Mouse (Mus musculus) ES-E14 (cell line): ENCODE results near the gene Dtd1.

Source experiments
- CHD2 ChIP-seq: IDR thresholded peaks from 2 replicates; pipeline ENCODE4 v1.6.1; 2014; ENCODE audit warnings: mild to moderate bottlenecking, low read depth, low read length, inconsistent platforms
- HCFC1 ChIP-seq: IDR thresholded peaks from 2 replicates; pipeline ENCODE4 v1.6.1; 2012; ENCODE audit warnings: low read length, inconsistent platforms, borderline replicate concordance; ENCODE audit not compliant: insufficient read depth
- MAFK ChIP-seq: IDR thresholded peaks from 2 replicates; pipeline ENCODE4 v1.6.1; 2014; ENCODE audit warnings: mild to moderate bottlenecking, low read depth, low read length, inconsistent platforms; ENCODE audit not compliant: insufficient read depth
- ZC3H11A ChIP-seq: IDR thresholded peaks from 2 replicates; pipeline ENCODE4 v1.6.1; 2012; ENCODE audit warnings: low read depth, mild to moderate bottlenecking, inconsistent platforms, low read length, borderline replicate concordance
- ZNF384 ChIP-seq: IDR thresholded peaks from 2 replicates; pipeline ENCODE4 v1.6.1; 2012; ENCODE audit warnings: low read depth, low read length, inconsistent platforms

- no peak for TF ChIP-seq CHD2
- TF ChIP-seq ZC3H11A, result no peak
- no peak for TF ChIP-seq MAFK
- TF ChIP-seq HCFC1, result no peak
- TF ChIP-seq ZNF384, result no peak
Measured at GRCm38 (mm10) chr2:144668507-144668906, 68.8 kb downstream of the Dtd1 start.
